Mouse (Mus musculus) layer of hippocampus, postnatal 14 days (tissue): ENCODE results near the gene Aip. TPM values are rescaled to one million over a fixed set of nuclear protein-coding genes. Genes with fewer than 3 reads are reported as not detected.
"Not testable (repeated sequence)": the region's sequence is repeated elsewhere in the genome, so short reads cannot be mapped to it uniquely, and the experiment has no call there.

ENCODE experiments used
- DNase-seq, 2 experiments: peaks; one replicate each; pipeline ENCODE4 v3.0.0; 2021 to 2022; ENCODE audit warnings: low spot score in 2 of 2, mixed read lengths in 1 of 2
- total RNA-seq, 2 experiments: library from RNA; stranded (reverse); gene quantifications; 2 replicates each; pipeline ENCODE4 v1.2.3; 2021

The Aip gene
- total RNA-seq, 2 experiments from 2014 or later: 73.9 to 83.2 TPM

DNA sequence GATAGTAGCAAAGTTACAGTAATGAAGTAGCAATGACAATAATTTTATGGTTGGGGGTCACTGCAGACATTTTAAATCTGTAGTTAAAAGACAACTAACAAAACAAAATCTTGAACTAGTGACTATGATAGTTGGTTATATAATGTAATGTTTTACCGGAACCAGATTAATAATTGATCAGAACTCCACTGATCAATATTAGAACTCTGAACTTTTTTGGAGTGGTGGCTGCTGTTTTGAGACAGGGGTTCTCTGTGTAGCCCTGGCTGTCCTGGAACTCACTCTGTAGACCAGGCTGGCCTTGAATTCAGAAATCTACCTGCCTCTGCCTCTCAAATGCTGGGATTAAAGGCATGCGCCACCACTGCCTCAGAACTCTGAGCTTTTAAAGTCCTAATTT lies 57.4 kb downstream of the Aip start:
- not testable (repeated sequence) for DNase-seq

DNA sequence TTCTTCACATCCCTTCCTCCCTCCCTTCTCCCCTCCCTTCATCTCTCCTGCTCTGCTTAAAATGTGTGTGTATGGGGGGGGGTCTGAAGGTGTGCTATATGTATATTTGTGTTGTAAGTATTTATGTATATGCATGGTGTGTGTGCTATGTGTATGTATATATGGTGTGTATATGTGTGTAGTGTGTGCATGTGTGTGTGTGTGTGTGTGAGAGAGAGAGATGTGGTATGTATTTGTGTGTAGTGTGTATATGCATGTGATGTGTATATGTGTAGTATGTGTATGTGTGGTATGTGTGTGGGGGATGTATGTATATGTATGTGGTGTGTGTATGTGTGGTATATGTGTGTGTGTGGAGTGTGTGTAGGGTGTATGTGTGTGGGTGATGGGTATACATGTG lies 58.8 kb downstream of the Aip start:
- DNase-seq: no peak

DNA sequence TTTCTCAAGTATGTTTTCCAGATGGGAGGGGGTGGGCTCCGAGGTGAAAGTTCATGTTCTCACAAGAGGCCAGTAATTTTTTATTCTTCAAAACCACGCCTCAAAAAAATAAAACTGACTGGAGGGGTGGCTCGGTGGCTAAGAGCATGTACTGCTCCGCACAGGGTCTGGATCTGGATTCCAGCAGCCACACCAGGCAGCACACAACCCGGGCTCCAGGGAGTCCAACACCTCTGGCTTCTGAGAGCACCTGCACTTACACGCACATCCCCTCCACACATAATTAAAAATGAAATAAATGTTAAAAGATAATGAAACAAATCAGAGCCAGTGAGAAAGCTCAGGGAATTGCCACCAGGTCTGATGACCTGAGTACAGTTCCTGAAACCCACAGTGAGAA lies 59.4 kb downstream of the Aip start:
- DNase-seq: no peak

DNA sequence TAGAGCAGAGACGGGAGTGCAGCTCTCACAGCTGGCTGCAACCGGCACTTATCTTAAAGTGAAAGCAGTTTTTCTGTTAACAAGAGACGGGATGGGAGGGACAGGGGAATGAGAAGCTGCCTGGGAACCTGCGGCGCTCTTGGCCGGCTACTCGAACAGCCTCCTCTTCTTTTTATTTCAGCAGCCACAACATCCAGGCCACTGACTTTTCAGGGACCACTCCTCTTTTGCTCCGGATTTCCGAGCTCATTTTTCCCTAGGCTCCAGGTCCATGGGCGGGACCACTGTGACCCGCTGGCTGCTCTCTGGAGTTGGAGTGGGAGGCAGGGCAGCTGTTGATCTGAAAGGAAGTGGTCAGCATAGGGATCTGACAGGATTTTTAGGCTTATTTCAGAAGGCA lies 61.2 kb downstream of the Aip start:
- not testable (repeated sequence) for DNase-seq

Other genes with a start within 250 kb of the Aip start
- gene Tcirg1, start 218.7 kb downstream of the Aip start, total RNA-seq: 10 to 100 TPM; 15.4 to 20.2 TPM
- 100 to 1,000 TPM; 130 TPM for gene Ndufs8, start 213.1 kb downstream of the Aip start, total RNA-seq
- 1 to 10 TPM; 2.8 TPM for gene Aldh3b1, start 196.1 kb downstream of the Aip start, total RNA-seq
- gene Unc93b1, start 190.7 kb downstream of the Aip start, total RNA-seq: 10 to 100 TPM; 17.1 to 18.1 TPM
- gene Aldh3b3, start 167.2 kb downstream of the Aip start, total RNA-seq: not detected
- gene Aldh3b2, start 153.5 kb downstream of the Aip start, total RNA-seq: 1 to 10 TPM in 1 of 2 experiments, under 1 TPM in 1; 0.98 to 1.9 TPM
- gene Acy3, start 139.3 kb downstream of the Aip start, total RNA-seq: 1 to 10 TPM; 2.0 to 2.3 TPM
- not detected for gene Tbx10, start 133.1 kb downstream of the Aip start, total RNA-seq
- gene Nudt8, start 125.3 kb downstream of the Aip start, total RNA-seq: 10 to 100 TPM; 12.3 to 12.5 TPM
- gene Gm49405, start 125.2 kb downstream of the Aip start, total RNA-seq: 1 to 10 TPM; 1.5 to 2.2 TPM
- gene Doc2g, start 122.5 kb downstream of the Aip start, total RNA-seq: 1 to 10 TPM; 2.3 to 3.0 TPM
- gene Ndufv1, start 113.1 kb downstream of the Aip start, total RNA-seq: 100 to 1,000 TPM; 234 to 250 TPM
- 100 to 1,000 TPM; 264 to 267 TPM for gene Gstp1, start 87.9 kb downstream of the Aip start, total RNA-seq
- 10 to 100 TPM; 25.9 to 48.3 TPM for gene Gstp2, start 79.8 kb downstream of the Aip start, total RNA-seq
- gene Gstp3, start 66.3 kb downstream of the Aip start, total RNA-seq: not detected
- not detected for gene Cabp2, start 44.3 kb downstream of the Aip start, total RNA-seq
- gene Cdk2ap2, start 28.7 kb downstream of the Aip start, total RNA-seq: 10 to 100 TPM; 25.0 to 34.1 TPM
- 100 to 1,000 TPM; 192 to 214 TPM for gene Pitpnm1, start 25.9 kb downstream of the Aip start, total RNA-seq
- not detected for gene Gpr152, start 13.9 kb upstream of the Aip start, total RNA-seq
- gene Cabp4, start 18.2 kb upstream of the Aip start, total RNA-seq: not detected
- gene Coro1b, start 22.8 kb upstream of the Aip start, total RNA-seq: 100 to 1,000 TPM in 1 of 2 experiments, 10 to 100 TPM in 1; 91.1 to 102 TPM
- gene Ptprcap, start 27.7 kb upstream of the Aip start, total RNA-seq: 1 to 10 TPM in 1 of 2 experiments, under 1 TPM in 1; 0.99 to 2.5 TPM
- gene Rps6kb2, start 37.5 kb upstream of the Aip start, total RNA-seq: 10 to 100 TPM; 32.6 to 40.9 TPM
- gene Carns1, start 49.6 kb upstream of the Aip start, total RNA-seq: 1 to 10 TPM; 4.0 to 4.9 TPM
- gene Tbc1d10c, start 65.4 kb upstream of the Aip start, total RNA-seq: 1 to 10 TPM in 1 of 2 experiments, under 1 TPM in 1; 0.74 to 1.8 TPM
- gene Ppp1ca, start 66.2 kb upstream of the Aip start, total RNA-seq: 100 to 1,000 TPM; 281 TPM
- gene Rad9a, start 75.8 kb upstream of the Aip start, total RNA-seq: 1 to 10 TPM; 6.6 to 6.7 TPM
- under 1 TPM; 0.88 to 0.90 TPM for gene Clcf1, start 88.4 kb upstream of the Aip start, total RNA-seq
- gene AC109138.7, start 88.5 kb upstream of the Aip start, total RNA-seq: not detected
- gene Pold4, start 106.0 kb upstream of the Aip start, total RNA-seq: 10 to 100 TPM; 11.9 to 13.5 TPM
- 10 to 100 TPM; 51.6 to 55.7 TPM for gene Ssh3, start 143.3 kb upstream of the Aip start, total RNA-seq
- 10 to 100 TPM; 70.3 to 81.8 TPM for gene Ankrd13d, start 157.3 kb upstream of the Aip start, total RNA-seq
- 100 to 1,000 TPM; 146 to 150 TPM for gene Grk2, start 180.4 kb upstream of the Aip start, total RNA-seq